ENCODE assay signal across 7 mouse cellular contexts in genomic region chr8:108829305-108829717, GRCm38 (mm10).
DNase-seq lines count a peak whose midpoint lies in the region; TF ChIP-seq lines count a peak whose summit lies in the region.

No protein-coding gene starts in this region.

- peak; percentile 30 to 55 for DNase-seq in cerebellum, adult 2 months
- DNase-seq in embryo, embryonic 10.5 days (ENCODE audit: low spot score), result peak; percentile 74
- DNase-seq in gastrocnemius, adult 8-10 months (ENCODE audit: low spot score in 2 of 2), result peak; percentile 16 to 24
- DNase-seq in left cerebral cortex, postnatal 10 days (ENCODE audit: extremely low spot score in 1 of 2, low spot score in 2 of 2), result peak; percentile 40 to 68
- peak; percentile 87 for DNase-seq in retina, postnatal 1 day
- DNase-seq in c-Kit-positive CD71-positive TER-119-positive erythroid progenitor cells, embryonic 14.5 days (ENCODE audit: low spot score), result no peak
- DNase-seq in thymus, postnatal 0 days (ENCODE audit: low spot score), result no peak

- no peak for TF ChIP-seq CTCF in cerebellum, adult 2 months (IDR thresholded peaks at IDR 0.05; ENCODE audit: borderline replicate concordance, insufficient read depth, low read depth, low read length)

- WGBS in cerebellum, adult 2 months, result 4% methylated on average over 12 of the region's 12 CpGs

- no peaks in the 10 kb centered on the region for H3K4me1 ChIP-seq in cerebellum, adult 2 months (ENCODE audit: control insufficient read depth, insufficient read depth, low read length)

- no peak overlapping the region for H3K4me3 ChIP-seq in cerebellum, adult 2 months (replicated peaks; ENCODE audit: insufficient read depth, low read depth, low read length)

- no peak for TF ChIP-seq POLR2A in cerebellum, adult 2 months (IDR thresholded peaks at IDR 0.05; ENCODE audit: borderline replicate concordance, insufficient read depth, low read length)

- intact Hi-C loops in left cerebral cortex, postnatal 10 days (cut with DNase I), result no loop called here

- no peaks in the 10 kb centered on the region for H3K27me3 ChIP-seq in cerebellum, adult 2 months (ENCODE audit: control insufficient read depth, insufficient read depth, low read length)

- H3K27ac ChIP-seq in cerebellum, adult 2 months (ENCODE audit: insufficient read depth, low read length), result no peak overlapping the region

Comparison
In these comparisons a context has a peak if more than half of its experiments do, and no peak if none do; other contexts are left out.
1. DNase-seq: peak in cerebellum, adult 2 months (2 of 2), embryo, embryonic 10.5 days (single experiment), gastrocnemius, adult 8-10 months (2 of 2), left cerebral cortex, postnatal 10 days (2 of 2) and retina, postnatal 1 day (single experiment); none in c-Kit-positive CD71-positive TER-119-positive erythroid progenitor cells, embryonic 14.5 days (single experiment) and thymus, postnatal 0 days (single experiment).